Mouse (Mus musculus): ENCODE results near the gene Aprt. TPM values are rescaled to one million over a fixed set of nuclear protein-coding genes. Genes with fewer than 3 reads are reported as not detected.

Aprt gene
- polyA plus RNA-seq, 2 experiments: 87.5 to 197 TPM

GRCm38 (mm10) chr8:122586749-122587148 is 10.0 kb upstream of the Aprt start:
- H3K4me2 ChIP-seq (ENCODE audit: low read depth): no peak overlapping the region
- ATAC-seq (ENCODE audit: insufficient read depth) (no peak), DNase-seq (ENCODE audit: low read depth in 3 of 3, low spot score in 3 of 3) (no peak)
- H3K27ac ChIP-seq: no peak overlapping the region
- no peak overlapping the region for H3K9ac ChIP-seq (replicated peaks)
- H3K27me3 ChIP-seq (ENCODE audit: control insufficient read depth, insufficient read depth, low read length): no peaks in the 10 kb centered on the region
- no peaks in the 10 kb centered on the region for H3K9me3 ChIP-seq (ENCODE audit: control insufficient read depth, low read length)
- no peak overlapping the region for H3K4me3 ChIP-seq (ENCODE audit: insufficient read depth in 1 of 2, low read depth in 2 of 2, low read length in 2 of 2)
- H3K36me3 ChIP-seq (replicated peaks; ENCODE audit: control insufficient read depth, insufficient read depth, low read depth): no peaks in the 10 kb centered on the region
- no peak for TF ChIP-seq CTCF (IDR thresholded peaks at IDR 0.05; ENCODE audit: low read depth)
- TF ChIP-seq EP300 (IDR thresholded peaks at IDR 0.05; ENCODE audit: low read depth): no peak
- peaks cover 0 to 5% of the 10 kb centered on the region in 2 experiments; a peak in 1 of 4 replicates for H3K4me1 ChIP-seq (replicated peaks; ENCODE audit: control insufficient read depth in 2 of 2, insufficient read depth in 2 of 2, low read length in 1 of 2)
- 68% methylated on average over 9 of the region's 10 CpGs for WGBS (ENCODE audit: insufficient replicate concordance)

GRCm38 (mm10) chr8:122586171-122586570 is 9.5 kb upstream of the Aprt start:
- WGBS (ENCODE audit: insufficient replicate concordance): 75% methylated on average over 7 of the region's 7 CpGs
- TF ChIP-seq CTCF (IDR thresholded peaks at IDR 0.05; ENCODE audit: low read depth): no peak
- TF ChIP-seq EP300 (IDR thresholded peaks at IDR 0.05; ENCODE audit: low read depth): no peak
- Histone ChIP-seq H3K36me3 (replicated peaks; ENCODE audit: control insufficient read depth, insufficient read depth, low read depth) (no peaks in the 10 kb centered on the region), H3K4me3 (ENCODE audit: insufficient read depth in 1 of 2, low read depth in 2 of 2, low read length in 2 of 2) (no peak overlapping the region), H3K9me3 (ENCODE audit: control insufficient read depth, low read length) (no peaks in the 10 kb centered on the region), H3K27me3 (ENCODE audit: control insufficient read depth, insufficient read depth, low read length) (no peaks in the 10 kb centered on the region), H3K27ac (no peak overlapping the region), H3K4me2 (ENCODE audit: low read depth) (no peak overlapping the region), H3K4me1 (replicated peaks; ENCODE audit: control insufficient read depth in 2 of 2, insufficient read depth in 2 of 2, low read length in 1 of 2) (peaks cover 0 to 5% of the 10 kb centered on the region in 2 experiments; a peak in 1 of 4 replicates), H3K9ac (replicated peaks) (no peak overlapping the region)
- ATAC-seq (ENCODE audit: insufficient read depth): no peak
- DNase-seq (ENCODE audit: low read depth in 3 of 3, low spot score in 3 of 3): no peak

GRCm38 (mm10) chr8:122585411-122585891 is 8.7 kb upstream of the Aprt start:
- WGBS (ENCODE audit: insufficient replicate concordance): 50% methylated on average over 14 of the region's 14 CpGs
- ATAC-seq (ENCODE audit: insufficient read depth) (no peak), DNase-seq (ENCODE audit: low read depth in 3 of 3, low spot score in 3 of 3) (no peak)
- H3K27me3 ChIP-seq (ENCODE audit: control insufficient read depth, insufficient read depth, low read length): no peaks in the 10 kb centered on the region
- H3K27ac ChIP-seq: no peak overlapping the region
- peaks cover 0 to 5% of the 10 kb centered on the region in 2 experiments; a peak in 1 of 4 replicates for H3K4me1 ChIP-seq (replicated peaks; ENCODE audit: control insufficient read depth in 2 of 2, insufficient read depth in 2 of 2, low read length in 1 of 2)
- no peak overlapping the region for H3K4me2 ChIP-seq (ENCODE audit: low read depth)
- no peaks in the 10 kb centered on the region for H3K9me3 ChIP-seq (ENCODE audit: control insufficient read depth, low read length)
- H3K36me3 ChIP-seq (replicated peaks; ENCODE audit: control insufficient read depth, insufficient read depth, low read depth): no peaks in the 10 kb centered on the region
- TF ChIP-seq EP300 (IDR thresholded peaks at IDR 0.05; ENCODE audit: low read depth) (no peak), CTCF (IDR thresholded peaks at IDR 0.05; ENCODE audit: low read depth) (no peak)
- no peak overlapping the region for H3K9ac ChIP-seq (replicated peaks)
- no peak overlapping the region for H3K4me3 ChIP-seq (ENCODE audit: insufficient read depth in 1 of 2, low read depth in 2 of 2, low read length in 2 of 2)

GRCm38 (mm10) chr8:122584981-122585380 is 8.3 kb upstream of the Aprt start:
- ATAC-seq (ENCODE audit: insufficient read depth): no peak
- H3K27ac ChIP-seq: no peak overlapping the region

GRCm38 (mm10) chr8:122580926-122581325 is 4.2 kb upstream of the Aprt start:
- WGBS (ENCODE audit: insufficient replicate concordance): 71% methylated on average over 15 of the region's 15 CpGs
- DNase-seq (ENCODE audit: low read depth in 3 of 3, low spot score in 3 of 3) (no peak), ATAC-seq (ENCODE audit: insufficient read depth) (no peak)
- no peak overlapping the region for H3K4me2 ChIP-seq (ENCODE audit: low read depth)
- H3K27ac ChIP-seq: no peak overlapping the region
- no peak for TF ChIP-seq EP300 (IDR thresholded peaks at IDR 0.05; ENCODE audit: low read depth)
- TF ChIP-seq CTCF (IDR thresholded peaks at IDR 0.05; ENCODE audit: low read depth): no peak
- H3K27me3 ChIP-seq (ENCODE audit: control insufficient read depth, insufficient read depth, low read length): no peaks in the 10 kb centered on the region
- peaks cover 4 to 8% of the 10 kb centered on the region in 2 experiments for H3K4me1 ChIP-seq (replicated peaks; ENCODE audit: control insufficient read depth in 2 of 2, insufficient read depth in 2 of 2, low read length in 1 of 2)
- no peak overlapping the region for H3K9ac ChIP-seq (replicated peaks)
- H3K36me3 ChIP-seq (replicated peaks; ENCODE audit: control insufficient read depth, insufficient read depth, low read depth): no peaks in the 10 kb centered on the region
- H3K9me3 ChIP-seq (ENCODE audit: control insufficient read depth, low read length): no peaks in the 10 kb centered on the region
- no peak overlapping the region for H3K4me3 ChIP-seq (ENCODE audit: insufficient read depth in 1 of 2, low read depth in 2 of 2, low read length in 2 of 2)

More at GRCm38 (mm10) chr8:122584981-122585380, 8.3 kb upstream of the Aprt start:
- Histone ChIP-seq H3K36me3 (replicated peaks; ENCODE audit: control insufficient read depth, insufficient read depth, low read depth) (no peaks in the 10 kb centered on the region), H3K9me3 (ENCODE audit: control insufficient read depth, low read length) (no peaks in the 10 kb centered on the region), H3K4me1 (replicated peaks; ENCODE audit: control insufficient read depth in 2 of 2, insufficient read depth in 2 of 2, low read length in 1 of 2) (peaks cover 0 to 5% of the 10 kb centered on the region in 2 experiments; a peak in 1 of 4 replicates), H3K9ac (replicated peaks) (no peak overlapping the region), H3K4me2 (ENCODE audit: low read depth) (no peak overlapping the region), H3K4me3 (ENCODE audit: insufficient read depth in 1 of 2, low read depth in 2 of 2, low read length in 2 of 2) (no peak overlapping the region), H3K27me3 (ENCODE audit: control insufficient read depth, insufficient read depth, low read length) (no peaks in the 10 kb centered on the region)
- 77% methylated on average over 9 of the region's 9 CpGs for WGBS (ENCODE audit: insufficient replicate concordance)
- TF ChIP-seq EP300 (IDR thresholded peaks at IDR 0.05; ENCODE audit: low read depth) (no peak), CTCF (IDR thresholded peaks at IDR 0.05; ENCODE audit: low read depth) (no peak)
- DNase-seq (ENCODE audit: low read depth in 3 of 3, low spot score in 3 of 3): no peak
